Mouse (Mus musculus): ENCODE results near the gene Amz2.

Amz2 gene

GRCm38 (mm10) chr11:109422263-109422662 is 3.5 kb upstream of the Amz2 start:
- DNase-seq = no peak

GRCm38 (mm10) chr11:109423294-109423693 is 2.5 kb upstream of the Amz2 start:
- DNase-seq = no peak

GRCm38 (mm10) chr11:109426272-109426586 is 483 bp downstream of the Amz2 start:
- DNase-seq = no peak

DNA sequence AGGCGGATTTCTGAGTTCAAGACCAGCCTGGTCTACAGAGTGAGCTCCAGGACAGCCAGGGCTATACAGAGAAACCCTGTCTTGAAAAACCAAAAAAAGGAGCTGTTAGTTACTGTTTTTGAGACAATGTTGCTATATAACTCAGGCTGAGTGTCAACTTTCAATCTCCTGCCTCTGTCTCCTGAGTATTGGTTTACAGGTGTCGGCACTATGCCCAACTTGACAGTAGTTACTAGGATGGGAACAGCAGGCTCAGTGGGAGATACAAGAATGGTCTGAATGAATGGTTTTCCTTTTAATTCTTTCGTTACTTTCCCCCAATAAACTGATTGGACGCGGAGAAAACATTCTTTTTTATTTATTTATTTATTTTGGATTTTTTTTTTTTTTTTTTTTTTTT is 1.6 kb downstream of the Amz2 start:
- DNase-seq = no peak

DNA sequence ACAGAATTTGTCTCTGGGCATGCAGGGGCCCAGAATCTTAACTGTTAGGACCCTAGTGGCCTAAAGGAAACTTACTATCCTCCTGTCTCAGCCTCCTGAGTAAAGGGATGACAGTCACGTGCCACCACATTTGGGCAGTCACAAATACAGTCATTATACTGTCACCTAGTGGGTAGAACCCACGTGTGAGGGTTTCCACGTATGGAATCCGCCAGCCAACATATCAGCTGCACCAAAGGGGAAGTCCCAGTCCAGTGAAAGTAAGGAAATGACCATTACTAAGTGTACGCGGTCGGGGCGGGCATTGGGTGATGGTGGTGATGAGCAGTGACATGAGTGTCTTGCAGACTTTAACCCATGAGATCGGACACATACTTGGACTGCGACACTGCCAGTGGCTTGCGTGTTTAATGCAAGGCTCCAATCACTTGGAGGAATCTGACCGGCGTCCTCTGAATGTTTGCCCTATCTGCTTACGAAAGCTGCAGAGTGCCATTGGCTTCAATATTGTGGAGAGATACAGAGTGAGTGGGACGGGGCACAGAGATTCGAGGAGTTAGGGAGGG is 8.6 kb downstream of the Amz2 start:
- DNase-seq = no peak

GRCm38 (mm10) chr11:109436889-109437288 is 11.1 kb downstream of the Amz2 start:
- no peak for DNase-seq

DNA sequence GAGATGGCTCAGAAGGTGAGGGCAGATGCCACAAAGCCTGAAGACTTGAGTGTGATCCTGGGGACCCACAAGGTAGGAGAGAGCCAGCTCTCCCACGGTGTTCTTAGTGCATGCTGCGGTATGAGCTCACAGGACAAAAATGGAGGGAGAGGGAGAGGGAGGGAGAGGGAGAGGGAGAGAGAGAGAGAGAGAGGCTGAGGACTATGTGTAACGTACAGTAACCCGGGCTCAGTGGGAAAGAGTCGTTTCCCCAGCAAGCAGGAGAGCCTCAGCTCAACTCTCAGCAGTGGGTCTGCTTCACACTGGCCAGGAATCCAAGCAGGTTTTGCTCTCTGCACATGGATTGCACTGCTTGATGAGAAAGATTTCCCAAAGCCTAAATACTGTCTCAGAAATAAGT is 13.5 kb downstream of the Amz2 start:
- no peak for DNase-seq

- DNase-seq = peak; percentile 76
Observed at GRCm38 (mm10) chr11:109439829-109440340, 14.1 kb downstream of the Amz2 start.

GRCm38 (mm10) chr11:109440641-109441040 is 14.9 kb downstream of the Amz2 start:
- no peak for DNase-seq

DNA sequence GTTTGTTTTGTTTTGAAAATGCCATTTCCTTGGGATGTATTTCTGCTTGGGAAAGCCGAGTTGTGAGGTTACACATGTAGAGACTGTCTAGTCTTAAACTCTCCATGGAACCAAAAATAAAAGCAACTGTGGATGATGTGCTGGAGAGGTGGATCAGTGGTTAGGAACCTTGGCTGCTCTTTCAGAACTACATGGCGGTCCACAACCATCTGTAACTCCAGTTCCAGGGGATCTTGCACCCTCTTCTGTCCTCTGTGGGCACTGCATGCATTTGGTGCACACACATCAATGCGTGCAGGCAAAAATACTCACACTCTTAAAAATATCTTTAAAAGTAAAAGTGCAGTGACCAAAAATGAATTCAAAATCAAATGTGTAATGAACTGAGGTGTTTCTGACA is 15.4 kb downstream of the Amz2 start:
- DNase-seq = no peak

DNA sequence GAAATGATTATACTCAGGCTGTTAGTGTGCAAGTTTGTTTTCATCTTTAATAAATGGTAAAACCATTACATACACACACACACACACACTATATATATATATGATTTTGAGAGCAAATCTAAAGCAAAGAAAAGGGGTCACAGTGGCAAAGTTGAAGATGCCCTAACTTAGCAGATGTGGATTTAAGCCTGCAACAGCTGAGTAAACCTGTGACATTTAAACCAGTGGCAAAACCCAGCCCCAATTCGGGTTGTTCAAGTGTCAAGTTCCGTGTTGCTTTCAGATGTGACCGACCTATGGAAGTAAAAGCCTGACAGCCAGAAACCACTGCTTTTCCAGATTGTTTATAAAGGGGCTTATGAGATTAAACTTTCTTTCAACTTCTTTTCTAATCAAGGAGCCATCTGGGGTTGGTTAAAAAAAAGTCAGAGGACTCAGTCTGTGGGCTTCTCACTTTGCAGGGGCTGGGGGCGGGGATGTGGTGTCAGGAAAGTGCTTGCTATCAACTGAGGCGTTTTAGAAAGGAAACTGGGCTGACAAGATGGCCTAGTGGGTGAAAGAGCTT is 16.5 kb downstream of the Amz2 start:
- DNase-seq = no peak

DNA sequence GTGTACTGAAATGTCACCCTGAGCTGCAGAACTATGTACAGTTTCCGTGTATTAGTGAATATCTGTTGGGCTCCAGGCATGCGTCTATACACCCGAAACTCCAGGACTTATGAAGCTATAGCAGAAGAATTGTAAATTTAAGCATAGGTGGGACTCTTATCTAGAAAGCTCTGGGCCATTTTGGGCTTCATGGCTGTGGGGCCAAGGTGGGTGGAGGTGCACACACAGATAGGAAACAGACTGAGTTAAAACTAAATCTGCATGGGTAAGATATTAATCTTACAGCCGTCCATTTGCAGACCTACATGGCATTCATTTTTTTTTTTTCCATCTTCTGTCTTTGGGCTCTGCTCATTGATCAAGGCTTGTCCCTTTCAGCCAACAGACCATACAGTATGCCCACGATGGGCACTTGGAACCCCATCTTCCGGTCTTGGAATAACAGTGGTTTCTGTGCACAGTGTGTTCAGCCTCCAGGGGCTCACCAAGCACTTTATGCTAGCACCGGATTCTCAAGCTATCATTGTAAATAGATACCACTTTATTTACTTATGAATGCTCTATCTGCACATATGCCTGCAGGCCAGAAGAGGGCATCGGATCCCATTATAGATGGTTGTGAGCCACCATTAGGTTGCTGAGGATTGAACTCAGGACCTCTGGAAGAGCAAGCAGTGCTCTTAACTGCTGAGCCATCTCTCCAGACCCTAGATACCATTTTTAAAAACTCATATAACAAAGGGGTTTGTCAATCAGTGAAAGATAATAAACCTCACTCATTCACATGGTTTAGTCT is 17.9 kb downstream of the Amz2 start:
- no peak for DNase-seq

DNA sequence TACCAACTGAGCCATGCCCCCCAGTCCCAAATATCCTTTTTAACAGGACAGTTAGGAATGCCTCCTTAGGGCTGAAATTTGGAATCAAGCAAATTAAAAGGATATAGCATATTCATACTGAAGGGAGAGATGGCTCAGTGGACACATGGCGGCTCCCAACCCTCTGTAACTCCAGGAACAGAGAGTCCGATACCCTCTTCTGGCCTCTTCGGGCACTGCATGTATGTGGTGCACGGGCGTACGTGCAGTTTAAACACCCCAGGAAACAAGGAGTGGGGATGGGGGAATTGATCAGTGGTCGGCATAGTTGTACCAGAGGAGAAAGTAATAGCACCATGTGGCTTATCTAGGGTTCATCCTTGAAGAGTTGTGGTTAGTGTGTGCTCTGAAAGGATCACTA is 18.9 kb downstream of the Amz2 start:
- DNase-seq = no peak

DNA sequence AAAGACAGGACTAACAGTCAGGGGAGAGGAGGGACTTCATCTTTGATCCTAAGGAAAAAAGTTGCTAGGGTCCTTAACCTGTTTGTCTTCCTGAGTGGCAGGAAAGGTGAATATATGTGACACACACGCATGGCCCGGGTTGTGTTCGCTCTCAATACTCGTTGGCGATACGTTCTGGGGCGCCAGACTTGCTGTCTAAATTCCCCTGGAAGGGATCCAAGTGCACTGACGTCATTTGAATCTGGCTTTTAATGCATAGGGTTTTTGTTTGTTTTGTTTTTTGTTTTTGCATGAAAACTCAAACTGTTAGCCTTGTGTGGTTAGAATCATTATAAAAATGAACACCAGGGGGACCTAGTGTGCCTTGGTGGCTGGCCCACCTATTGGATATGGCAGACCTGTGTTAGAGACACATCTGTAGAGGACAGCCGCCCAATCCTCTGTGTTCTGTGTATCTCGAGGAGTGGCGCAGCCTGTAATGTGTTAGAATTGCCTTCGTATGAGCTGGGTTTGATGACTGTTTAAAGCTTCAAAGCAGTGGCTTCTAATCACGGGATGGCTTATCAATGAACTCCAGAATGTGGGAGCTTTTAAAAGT is 19.8 kb downstream of the Amz2 start:
- no peak for DNase-seq

- DNase-seq = no peak
Observed at GRCm38 (mm10) chr11:109451169-109451568, 25.4 kb downstream of the Amz2 start.

GRCm38 (mm10) chr11:109456261-109456660 is 30.5 kb downstream of the Amz2 start:
- DNase-seq = no peak

DNA sequence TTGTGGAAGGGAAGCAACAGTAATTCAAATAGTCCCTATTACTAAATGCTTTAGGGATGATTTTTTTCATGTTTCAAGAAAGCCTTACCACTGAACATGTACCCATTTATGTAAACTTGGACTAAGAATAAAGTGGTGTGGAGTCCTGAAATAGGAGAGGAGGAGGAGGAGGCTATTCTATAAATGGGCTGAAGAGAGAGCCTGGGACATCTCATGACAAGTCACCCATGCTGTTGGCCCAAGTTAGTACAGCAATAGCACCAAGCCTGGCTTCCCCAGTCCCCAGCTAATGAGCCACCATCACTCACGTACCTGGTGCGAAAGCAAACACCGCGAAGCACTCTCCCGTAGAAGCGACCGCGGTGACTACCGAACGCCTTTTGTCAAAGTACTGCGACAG is 32.4 kb downstream of the Amz2 start:
- no peak for DNase-seq

GRCm38 (mm10) chr11:109460586-109460985 is 34.8 kb downstream of the Amz2 start:
- no peak for DNase-seq

- no peak for DNase-seq
Observed at GRCm38 (mm10) chr11:109465068-109465467, 39.3 kb downstream of the Amz2 start.

DNA sequence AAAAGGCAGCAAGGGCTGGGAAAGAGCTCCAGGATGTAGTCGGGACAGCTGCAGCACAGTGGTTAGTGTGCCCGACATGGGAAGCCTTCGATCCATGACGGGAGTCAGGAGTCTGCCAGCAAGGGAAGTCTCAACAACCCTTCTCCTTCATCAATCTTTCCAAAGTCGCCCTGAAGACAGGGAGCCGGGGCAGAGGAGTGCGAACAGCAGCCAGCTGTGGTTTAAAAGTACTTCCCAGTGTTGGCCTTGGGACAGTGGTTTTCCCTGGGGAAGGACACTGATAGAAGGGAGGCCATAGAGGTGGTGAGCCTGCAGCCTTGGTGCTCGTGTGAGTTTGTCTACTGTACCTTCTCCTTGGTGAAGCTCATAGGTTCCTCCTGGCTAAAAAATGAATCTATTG is 41.2 kb downstream of the Amz2 start:
- DNase-seq = no peak

- DNase-seq = no peak
Observed at GRCm38 (mm10) chr11:109468133-109468532, 42.4 kb downstream of the Amz2 start.

DNA sequence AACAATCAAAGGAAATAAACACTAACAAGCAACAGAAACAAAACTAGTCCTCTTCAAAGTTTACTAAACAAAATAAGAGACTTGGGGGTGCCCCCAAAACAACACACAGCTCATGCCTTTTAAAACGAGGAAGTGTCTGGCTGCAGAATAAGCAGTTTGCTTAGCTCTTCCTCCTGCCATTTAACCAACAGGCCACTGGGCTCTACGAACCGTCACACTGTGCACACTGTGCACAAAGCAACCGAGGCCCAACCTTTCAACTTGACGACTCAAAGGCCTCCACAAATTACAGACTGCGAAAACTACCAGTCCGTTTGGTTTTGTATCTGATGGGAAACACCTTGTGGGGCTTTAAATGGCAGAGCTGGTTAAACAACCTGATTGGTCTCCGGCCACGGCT is 44.4 kb downstream of the Amz2 start:
- DNase-seq = no peak

DNA sequence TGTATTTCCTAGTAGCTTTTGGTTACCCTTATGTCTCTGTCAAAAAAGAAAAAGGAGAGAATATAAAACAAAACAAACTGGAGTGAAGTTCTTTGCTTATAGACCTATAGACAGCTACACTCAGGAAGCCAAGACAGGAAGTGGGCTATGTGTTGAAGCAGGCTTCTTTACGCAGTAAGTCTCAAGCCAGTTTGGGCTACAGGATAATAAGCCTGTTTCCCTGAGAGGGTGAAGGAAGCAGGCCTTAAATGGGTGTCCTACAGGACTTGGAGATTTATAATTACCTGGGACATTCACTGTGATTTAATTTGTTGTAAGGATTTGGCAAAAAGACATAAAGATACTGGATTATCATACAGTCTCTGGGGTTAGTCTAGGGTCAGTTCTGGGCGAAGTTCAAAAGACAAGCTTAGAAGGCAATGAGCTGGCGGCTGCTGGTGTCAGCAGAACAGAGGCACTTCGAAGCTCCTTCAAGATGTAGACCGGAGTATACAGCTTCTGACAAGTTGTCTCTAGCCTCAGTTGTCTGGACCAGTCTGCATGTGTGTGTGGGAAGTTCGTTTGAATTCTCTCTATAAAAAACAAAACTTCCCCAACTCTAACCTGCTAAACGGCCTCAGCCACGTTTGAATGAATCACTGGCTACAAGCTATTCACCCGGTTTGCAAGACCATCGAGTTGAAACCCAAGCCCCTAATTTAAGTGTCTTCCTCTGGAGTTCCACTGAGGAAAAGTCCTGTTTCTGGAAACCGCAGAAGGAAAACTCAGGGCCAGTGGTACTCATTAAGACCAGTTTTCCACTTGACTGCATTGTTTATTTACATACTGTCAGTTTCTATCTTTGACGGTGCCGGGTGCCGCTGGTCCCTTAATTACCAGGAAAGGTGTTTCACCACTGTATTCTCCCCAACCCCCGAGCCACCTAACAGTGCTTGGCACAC is 45.4 kb downstream of the Amz2 start:
- DNase-seq = peak; percentile 35
